Mouse (Mus musculus) stomach, embryonic 16.5 days (tissue): ENCODE results near the gene Rhox9. TPM values are rescaled to one million over a fixed set of nuclear protein-coding genes. Genes with fewer than 3 reads are reported as not detected.
"Not testable (repeated sequence)": the region's sequence is repeated elsewhere in the genome, so short reads cannot be mapped to it uniquely, and the experiment has no call there.

Experiments
- ATAC-seq: fragments of 200-750 bp; cut with Nextera tagmentation; 2 replicates; pipeline ENCODE4 v1.8.0; 2017; ENCODE audit warnings: moderate number of reproducible peaks, moderate TSS enrichment; ENCODE audit not compliant: insufficient read depth, low FRiP score
- H3K27ac ChIP-seq: fragments of 300-500 bp; sonication (generic); 2 replicates; pipeline ENCODE4 v1.5.1; 2014; ENCODE audit warnings: low read length
- H3K27me3 ChIP-seq: fragments of 300-500 bp; sonication (generic); 2 replicates; pipeline ENCODE4 v1.6.1; 2014; ENCODE audit warnings: low read length, control low read depth, mixed read lengths; ENCODE audit not compliant: control insufficient read depth, insufficient read depth
- H3K36me3 ChIP-seq: fragments of 300-500 bp; sonication (generic); 2 replicates; pipeline ENCODE4 v1.6.1; 2014; ENCODE audit warnings: low read length; ENCODE audit not compliant: control insufficient read depth, insufficient read depth
- H3K4me1 ChIP-seq: fragments of 300-500 bp; sonication (generic); 2 replicates; pipeline ENCODE4 v1.6.1; 2014; ENCODE audit warnings: low read length, control low read depth, mixed read lengths; ENCODE audit not compliant: control insufficient read depth, insufficient read depth
- H3K4me2 ChIP-seq: fragments of 300-500 bp; sonication (generic); 2 replicates; pipeline ENCODE4 v1.6.1; 2014; ENCODE audit warnings: low read depth, low read length, mixed read lengths
- H3K4me3 ChIP-seq: fragments of 300-500 bp; sonication (generic); replicated peaks from 2 replicates; pipeline ENCODE4 v1.5.1; 2014; ENCODE audit warnings: mild to moderate bottlenecking, low read length
- H3K9ac ChIP-seq: fragments of 300-500 bp; sonication (generic); 2 replicates; pipeline ENCODE4 v1.6.1; 2014; ENCODE audit warnings: low read length
- H3K9me3 ChIP-seq: fragments of 300-500 bp; sonication (generic); replicated peaks from 2 replicates; pipeline ENCODE4 v1.6.1; 2016; ENCODE audit warnings: low read length, control low read depth; ENCODE audit not compliant: control insufficient read depth
- WGBS: fragments of 180-500 bp; shearing (Covaris S2); extraction: QIAGEN DNeasy Blood & Tissue Kit; methylation state at CpG from one replicate; pipeline ENCODE4 v1.1.7; 2014; 5-methylcytosine and 5-hydroxymethylcytosine counted together
- polyA plus RNA-seq: library from polyadenylated mRNA; unstranded; fragments of >200 nt; fragmentation: Nextera tagmentation; extraction: Ambion mirVana; gene quantifications from 2 replicates; pipeline ENCODE4 v1.2.1, GENCODE M21; 2015

The Rhox9 gene
- polyA plus RNA-seq = not detected in 2 replicates

DNA sequence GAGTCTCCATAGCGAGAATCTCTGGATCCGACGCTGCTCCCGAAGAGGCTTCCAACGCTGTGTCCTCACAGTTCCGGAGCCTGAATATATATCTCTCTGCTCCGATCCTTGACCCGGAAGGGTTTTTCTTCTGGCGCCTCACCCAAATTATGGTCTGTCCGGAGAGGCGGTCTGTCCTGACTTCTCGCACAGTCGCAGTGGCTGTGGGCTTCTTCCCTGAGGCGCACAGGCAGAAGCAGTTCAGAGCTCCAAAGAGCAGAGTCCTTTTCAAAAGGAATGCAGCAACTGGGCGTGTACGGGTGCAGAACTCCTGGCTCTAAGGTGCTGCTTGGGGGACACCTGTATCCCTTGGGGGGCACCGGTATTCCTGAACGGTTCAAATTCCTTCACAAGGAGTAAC is at the start of gene Rhox9:
TSS of gene Rhox9 (minus strand) at position 101 of the 400 bp plus-strand sequence.
- not testable (repeated sequence) for H3K4me2 ChIP-seq, H3K4me3 ChIP-seq, H3K9me3 ChIP-seq, H3K27ac ChIP-seq, H3K9ac ChIP-seq, H3K4me1 ChIP-seq, ATAC-seq, H3K27me3 ChIP-seq, H3K36me3 ChIP-seq
- WGBS = 94% methylated on average over 9 of the region's 18 CpGs

- H3K9ac ChIP-seq = no peak overlapping the region
- H3K36me3 ChIP-seq = no peaks in the 10 kb centered on the region
- no peak overlapping the region for H3K27ac ChIP-seq
- no peaks in the 10 kb centered on the region for H3K9me3 ChIP-seq
- no peaks in the 10 kb centered on the region for H3K27me3 ChIP-seq
- no peak overlapping the region for H3K4me3 ChIP-seq
- ATAC-seq = no peak
- H3K4me1 ChIP-seq = no peaks in the 10 kb centered on the region
- 71% methylated on average over 4 of the region's 4 CpGs for WGBS
- no peak overlapping the region for H3K4me2 ChIP-seq
Observed at GRCm38 (mm10) chrX:37916311-37916710, 14.7 kb upstream of the Rhox9 start.

- no peak overlapping the region for H3K4me3 ChIP-seq
- no peaks in the 10 kb centered on the region for H3K4me1 ChIP-seq
- ATAC-seq = no peak
- H3K36me3 ChIP-seq = no peaks in the 10 kb centered on the region
- no peak overlapping the region for H3K9ac ChIP-seq
- H3K27me3 ChIP-seq = no peaks in the 10 kb centered on the region
- 55% methylated on average over 7 of the region's 7 CpGs for WGBS
- no peaks in the 10 kb centered on the region for H3K9me3 ChIP-seq
- no peak overlapping the region for H3K4me2 ChIP-seq
- H3K27ac ChIP-seq = no peak overlapping the region
Observed at GRCm38 (mm10) chrX:37908581-37908980, 7.0 kb upstream of the Rhox9 start.

DNA sequence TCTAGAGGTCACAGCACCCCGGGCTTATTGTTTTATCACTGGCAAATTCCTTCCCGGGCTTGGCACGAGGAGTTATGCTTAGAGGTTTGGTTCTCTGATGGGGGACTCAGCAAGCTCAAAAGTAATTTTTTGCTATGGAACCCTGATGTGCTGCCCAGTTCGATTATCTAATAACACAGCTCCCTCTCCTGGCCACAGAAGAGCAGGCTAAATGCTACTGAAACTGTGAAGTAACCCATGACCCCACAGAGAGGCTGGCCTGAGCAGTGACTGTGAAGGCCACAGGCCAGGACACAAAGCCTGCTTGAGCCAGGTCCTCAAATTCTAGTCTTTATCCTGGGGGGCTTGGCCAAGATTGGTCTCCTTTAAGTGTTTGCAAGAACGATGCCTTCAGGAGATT is 2.2 kb upstream of the Rhox9 start:
- Histone ChIP-seq H3K4me3 (no peak overlapping the region), H3K4me2 (no peak overlapping the region), H3K9ac (no peak overlapping the region), H3K9me3 (no peaks in the 10 kb centered on the region), H3K4me1 (no peaks in the 10 kb centered on the region), H3K27me3 (no peaks in the 10 kb centered on the region), H3K27ac (no peak overlapping the region), H3K36me3 (no peaks in the 10 kb centered on the region)
- WGBS = 69% methylated on average over 5 of the region's 5 CpGs
- no peak for ATAC-seq

DNA sequence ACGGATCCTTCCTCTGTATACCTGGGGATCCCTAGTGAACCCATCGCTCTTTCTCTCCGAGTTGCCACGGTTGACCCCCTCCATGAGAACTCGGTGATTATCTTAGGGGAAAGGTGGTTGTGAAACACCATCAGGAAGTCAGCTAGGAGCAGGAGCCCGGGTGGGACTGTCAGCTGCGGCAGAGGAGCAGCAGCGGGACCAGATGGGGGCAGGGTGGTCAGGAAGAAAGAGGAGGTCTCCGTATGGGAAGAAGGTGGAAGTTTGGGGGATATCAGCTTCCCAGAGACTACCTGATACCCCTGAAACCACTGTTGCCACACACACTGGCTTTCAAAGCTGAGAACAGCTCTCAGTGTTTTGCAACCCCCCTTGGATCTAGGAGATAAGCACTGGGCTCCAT is 4.4 kb downstream of the Rhox9 start, which contains the start of gene Rhox7b:
TSS of gene Rhox7b (minus strand) at position 101 of the 400 bp plus-strand sequence.
- whole genome bisulfite sequencing = 64% methylated on average over 9 of the region's 9 CpGs
- H3K9ac ChIP-seq, H3K9me3 ChIP-seq, H3K27ac ChIP-seq, H3K27me3 ChIP-seq, H3K4me2 ChIP-seq, H3K4me3 ChIP-seq, ATAC-seq, H3K36me3 ChIP-seq, H3K4me1 ChIP-seq: not testable (repeated sequence)

- 74% methylated on average over 4 of the region's 4 CpGs for WGBS
- no peaks in the 10 kb centered on the region for H3K27me3 ChIP-seq
- no peak within 1 kb of the TSS for H3K9ac ChIP-seq
- ATAC-seq = no peak
- H3K36me3 ChIP-seq = no peaks in the 10 kb centered on the region
- H3K9me3 ChIP-seq = no peaks in the 10 kb centered on the region
- no peaks in the 10 kb centered on the region for H3K4me1 ChIP-seq
- H3K27ac ChIP-seq = no peak within 1 kb of the TSS
- no peak within 1 kb of the TSS for H3K4me3 ChIP-seq
- H3K4me2 ChIP-seq = no peak within 1 kb of the TSS
Observed at GRCm38 (mm10) chrX:37878844-37879243, 22.7 kb downstream of the Rhox9 start, which contains the start of gene Rhox8. Rhox8 (minus strand) TSS chrX:37878944.

DNA sequence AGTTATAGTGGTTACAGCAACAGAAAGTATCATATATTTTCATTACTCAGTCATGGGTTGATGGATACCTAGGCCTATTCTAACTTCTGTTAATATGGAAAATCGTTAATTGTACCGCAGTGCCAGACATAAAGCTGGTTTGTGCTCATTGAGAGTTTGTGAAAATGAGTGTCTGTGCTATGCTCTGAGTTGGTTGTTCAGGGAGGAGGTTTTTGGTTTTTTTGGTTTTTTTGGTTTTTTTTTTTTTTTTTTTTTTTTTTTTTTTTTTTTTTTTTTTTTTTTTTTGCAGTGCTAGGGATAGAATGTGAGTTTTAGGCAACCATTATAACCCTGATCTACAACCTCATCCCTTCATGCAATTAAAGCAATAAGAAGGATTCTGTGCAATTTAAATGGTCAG is 29.9 kb downstream of the Rhox9 start:
- Histone ChIP-seq H3K4me1 (no peaks in the 10 kb centered on the region), H3K4me3 (no peak overlapping the region), H3K27me3 (no peaks in the 10 kb centered on the region), H3K9me3 (no peaks in the 10 kb centered on the region), H3K36me3 (no peaks in the 10 kb centered on the region), H3K9ac (no peak overlapping the region), H3K4me2 (no peak overlapping the region), H3K27ac (no peak overlapping the region)
- 98% methylated on average over 2 of the region's 2 CpGs for WGBS
- no peak for ATAC-seq

Other genes with a start within 250 kb of the Rhox9 start
- gene Rhox3h, start 233.0 kb downstream of the Rhox9 start, polyA plus RNA-seq = not detected in 2 replicates
- gene Rhox2h, start 228.5 kb downstream of the Rhox9 start, polyA plus RNA-seq = not detected in 2 replicates
- 1.2 and 2.1 TPM in 2 replicates for gene Rhox5, start 96.9 kb downstream of the Rhox9 start, polyA plus RNA-seq
- gene Rhox6, start 74.9 kb downstream of the Rhox9 start, polyA plus RNA-seq = not detected in 2 replicates
- not detected in 2 replicates for gene Rhox7a, start 70.1 kb downstream of the Rhox9 start, polyA plus RNA-seq
- not detected in 2 replicates for gene Rhox8, start 22.8 kb downstream of the Rhox9 start, polyA plus RNA-seq
- not detected in 2 replicates for gene Rhox7b, start 4.5 kb downstream of the Rhox9 start, polyA plus RNA-seq
- not detected in 2 replicates for gene Btg1-ps1, start 117.0 kb upstream of the Rhox9 start, polyA plus RNA-seq
- not detected in 2 replicates for gene Btg1-ps2, start 141.3 kb upstream of the Rhox9 start, polyA plus RNA-seq
- not detected in 2 replicates for gene Rhox10, start 164.7 kb upstream of the Rhox9 start, polyA plus RNA-seq
- gene Rhox11, start 183.4 kb upstream of the Rhox9 start, polyA plus RNA-seq = not detected in 2 replicates
- gene Rhox12, start 209.1 kb upstream of the Rhox9 start, polyA plus RNA-seq = not detected in 2 replicates
- not detected in 2 replicates for gene Rhox13, start 219.4 kb upstream of the Rhox9 start, polyA plus RNA-seq